Mouse (Mus musculus) heart, adult 8-10 months (tissue): ENCODE measurements at regions not wholly inside any gene's neighbourhood (a gene's known extent, or its start where the extent isn't known, plus 50 kb on each side); places are given as distances from the start of the nearest gene placed in this dataset.

Experiments
- DNase-seq: peaks from one replicate; pipeline ENCODE4 v3.0.0; 2022; ENCODE audit warnings: low spot score

DNA sequence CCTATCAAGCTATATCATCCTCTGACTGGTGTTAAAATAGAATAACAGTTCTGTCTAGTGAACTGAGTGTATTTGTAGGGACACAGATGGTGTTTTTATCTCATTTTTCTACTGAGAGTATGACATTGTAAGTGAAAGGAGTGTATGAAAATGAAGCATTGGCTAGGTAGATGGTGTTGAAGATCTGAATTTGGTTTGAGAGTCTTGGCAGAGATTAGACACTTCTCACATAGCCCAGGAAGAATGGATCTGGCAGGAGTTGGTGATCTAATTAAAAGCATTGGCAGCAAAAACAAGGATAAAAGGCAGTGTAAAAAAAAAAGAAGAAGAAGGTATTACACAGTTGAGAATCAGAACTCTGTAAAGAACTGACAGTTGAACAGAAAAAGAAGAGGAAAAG lies 900.4 kb upstream of the Pabpc4l start:
- no peak for DNase-seq

DNA sequence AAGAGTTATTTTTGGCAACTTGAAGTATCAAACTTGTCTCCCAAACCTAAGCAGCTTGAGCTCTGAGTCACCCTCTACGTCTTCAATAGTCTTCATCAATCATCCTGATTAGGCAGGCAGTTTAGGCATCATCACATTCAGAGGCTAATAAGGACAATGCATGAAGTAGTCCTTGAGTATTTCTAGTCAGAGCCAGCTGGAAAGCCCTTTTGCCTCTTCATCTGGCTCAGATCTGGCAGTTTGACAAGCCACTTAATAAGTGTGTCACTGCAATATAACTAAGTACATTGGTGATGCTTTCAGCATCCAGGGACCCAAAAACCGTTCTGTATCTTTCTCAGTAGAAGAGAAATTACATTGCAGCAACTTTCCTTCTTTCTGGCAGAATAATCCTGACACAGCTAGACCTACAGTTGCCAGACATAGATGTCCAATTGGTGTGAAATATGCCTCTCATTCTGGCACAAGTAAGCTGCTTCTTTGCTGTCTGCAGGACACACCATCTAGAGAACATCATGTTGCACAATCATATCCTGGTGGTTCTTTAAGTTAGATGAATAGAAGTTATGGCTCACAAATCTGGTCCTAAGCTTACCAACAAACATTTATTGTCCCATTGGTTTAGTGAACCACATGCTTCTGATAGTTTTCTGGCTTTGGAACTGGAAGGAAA lies 868.5 kb upstream of the Pabpc4l start:
- no peak for DNase-seq

DNA sequence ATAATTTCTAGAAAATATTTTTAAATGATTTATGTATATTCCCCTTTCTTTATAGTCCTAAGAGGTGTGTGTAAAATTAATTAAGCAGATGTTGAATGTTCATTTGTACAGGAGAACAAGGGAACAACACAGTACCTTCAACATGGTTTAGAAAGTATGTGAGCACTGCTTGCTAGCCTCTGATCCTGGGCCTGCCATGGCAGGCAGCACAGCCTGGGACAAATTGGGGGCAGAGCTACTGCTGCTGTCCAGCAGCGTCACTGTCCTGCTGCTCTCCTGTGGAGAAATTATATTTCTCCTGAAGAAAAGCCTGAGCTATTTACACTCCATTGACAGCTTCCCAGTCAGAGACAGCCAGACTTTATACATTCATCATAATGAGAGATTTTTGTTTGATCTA lies 833.8 kb upstream of the Pabpc4l start:
- no peak for DNase-seq

DNA sequence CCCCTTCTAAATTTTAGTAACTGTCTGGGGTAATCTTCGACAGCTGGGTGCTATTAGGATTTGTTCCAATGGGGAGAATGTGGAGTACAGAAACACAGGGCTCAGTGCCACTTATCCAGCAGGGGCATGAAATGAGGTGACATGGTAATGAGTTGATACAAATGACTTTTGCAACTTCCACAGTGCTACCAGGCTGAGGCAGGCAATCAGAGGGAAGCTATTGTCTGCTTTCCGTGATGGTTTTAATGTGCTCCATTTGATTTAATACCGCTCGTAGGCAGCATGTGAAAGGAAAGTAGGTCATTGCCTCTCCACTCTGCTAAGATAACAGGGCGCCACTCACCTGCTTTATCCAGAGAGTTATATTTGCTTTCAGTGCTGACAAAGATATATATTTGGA lies 832.3 kb upstream of the Pabpc4l start:
- DNase-seq: peak; percentile 10

DNA sequence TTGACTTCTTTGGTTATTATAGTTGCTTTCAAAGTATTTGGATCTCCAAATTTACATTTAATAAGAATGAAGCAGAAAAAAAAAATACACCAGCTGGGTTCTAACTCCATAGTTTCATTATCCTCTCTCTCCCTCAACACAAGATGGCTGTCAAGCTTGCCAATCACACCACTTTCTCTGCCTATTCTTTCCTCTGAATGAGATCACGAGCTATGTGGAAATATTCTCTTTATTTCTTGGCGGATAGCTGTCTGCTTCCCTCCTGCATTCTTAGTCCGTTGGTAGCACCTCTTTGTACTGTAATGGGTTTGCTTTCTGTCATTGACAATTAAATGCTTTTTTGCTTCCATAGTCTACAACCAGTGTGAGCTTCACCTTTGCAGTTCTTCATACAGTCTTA lies 793.0 kb upstream of the Pabpc4l start:
- DNase-seq: no peak

DNA sequence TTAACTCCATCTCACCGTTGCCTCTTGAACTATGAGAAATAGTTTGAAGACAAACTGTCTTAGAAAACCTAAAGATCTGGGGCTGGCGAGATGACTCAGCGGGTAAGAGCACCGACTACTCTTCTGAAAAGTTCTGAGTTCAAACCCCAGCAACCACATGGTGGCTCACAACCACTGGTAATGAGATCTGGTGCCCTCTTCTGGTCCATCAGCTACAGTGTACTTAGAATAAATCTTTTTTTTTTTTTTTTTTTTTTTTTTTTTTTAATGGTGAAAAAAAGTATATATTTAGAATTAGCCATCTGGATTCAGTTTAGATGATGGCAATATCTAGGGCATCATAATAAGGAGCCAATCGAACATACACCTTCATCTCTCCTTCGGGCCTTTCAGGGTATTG lies 782.2 kb upstream of the Pabpc4l start:
- no peak for DNase-seq

DNA sequence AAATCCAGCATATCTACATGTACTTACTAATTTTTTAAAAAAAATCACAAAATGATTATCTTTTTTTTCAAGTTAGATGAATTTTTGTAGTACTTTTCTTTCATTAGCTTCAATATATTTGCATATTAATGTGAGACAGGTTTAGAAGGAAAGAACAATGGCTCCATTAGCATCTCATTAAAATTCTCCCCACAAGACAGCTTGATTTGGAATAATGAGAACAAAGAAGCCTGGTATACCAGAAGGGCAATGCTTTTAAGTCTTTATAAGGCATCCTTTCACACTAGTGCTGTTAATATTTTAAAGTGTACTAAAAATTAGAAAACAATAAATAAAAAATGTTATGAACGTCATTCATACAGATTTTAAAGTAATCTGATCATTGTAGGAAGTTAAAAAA lies 770.6 kb upstream of the Pabpc4l start:
- DNase-seq: no peak

DNA sequence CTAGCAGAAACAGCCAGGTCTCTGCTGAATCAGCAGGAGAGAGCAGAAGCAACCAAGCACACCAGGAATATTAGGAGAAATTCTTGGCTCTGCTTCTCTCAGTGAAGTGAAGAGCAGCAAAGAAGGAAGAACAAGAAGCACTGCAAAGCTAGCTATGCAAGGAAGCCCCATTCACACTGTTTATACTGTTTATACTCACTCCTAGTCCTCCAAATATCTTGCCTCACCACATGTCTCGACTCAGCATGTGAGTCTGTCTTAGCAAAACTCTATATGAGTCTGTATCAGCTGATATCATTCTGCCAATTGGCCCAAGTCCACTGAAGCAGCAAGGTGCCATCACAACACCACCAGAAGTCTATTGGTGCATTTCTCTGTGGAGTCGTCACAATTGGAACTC lies 765.1 kb upstream of the Pabpc4l start:
- no peak for DNase-seq

DNA sequence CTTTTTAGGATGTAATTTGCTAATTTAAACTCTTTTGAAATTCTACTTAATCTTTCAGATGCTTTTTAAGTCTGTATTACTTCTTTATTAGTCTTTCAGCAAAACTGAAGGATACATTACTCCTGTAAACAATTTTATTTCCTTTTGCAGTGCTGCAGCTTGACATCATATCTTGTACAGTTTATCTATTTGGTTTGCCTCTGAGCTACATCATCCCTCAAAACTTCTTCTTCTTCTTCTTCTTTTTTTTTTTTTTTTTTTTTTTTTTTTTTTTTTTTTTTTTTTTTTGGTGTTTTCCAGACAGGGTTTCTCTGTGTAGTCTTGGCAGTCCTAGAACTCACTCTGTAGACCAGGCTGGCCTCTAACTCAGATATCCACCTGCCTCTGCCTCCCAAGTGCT lies 749.6 kb upstream of the Pabpc4l start:
- DNase-seq: no peak

DNA sequence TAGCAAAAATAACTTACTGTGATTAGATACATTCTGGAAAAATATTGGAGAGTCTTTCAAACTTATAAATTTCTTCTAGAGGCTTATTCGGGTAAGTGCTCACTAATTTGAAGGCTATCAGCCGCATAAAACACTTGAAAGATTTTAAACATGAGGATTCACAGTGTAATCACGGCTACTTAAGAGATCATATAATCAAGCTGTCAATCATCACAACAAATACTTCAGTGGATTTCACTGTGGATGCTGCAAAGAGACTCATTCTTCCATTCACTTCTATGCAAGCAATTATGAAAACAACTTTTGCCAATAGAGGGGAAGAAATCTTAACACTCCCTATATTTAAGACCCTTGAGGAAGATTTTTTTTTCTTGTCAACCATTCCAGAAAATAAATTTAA lies 736.2 kb upstream of the Pabpc4l start:
- DNase-seq: no peak

DNA sequence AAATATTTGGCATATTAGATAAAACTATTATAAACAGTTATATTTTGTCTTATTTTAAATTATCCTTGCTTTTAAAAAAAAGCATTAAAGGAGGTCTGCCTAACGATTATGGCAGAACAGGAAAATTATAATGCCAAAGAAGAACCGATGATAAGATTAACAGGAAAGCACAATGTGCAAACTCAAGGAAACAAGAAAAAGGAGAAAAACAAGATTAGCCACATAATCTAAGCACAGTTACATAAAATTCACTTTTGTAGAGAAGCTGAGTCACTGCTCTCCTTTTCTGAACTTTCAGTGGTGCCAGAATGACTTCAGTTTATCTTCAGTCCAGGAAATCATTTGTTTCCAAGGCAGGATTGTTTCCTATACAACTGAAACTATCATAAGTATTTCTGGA lies 734.7 kb upstream of the Pabpc4l start:
- no peak for DNase-seq

DNA sequence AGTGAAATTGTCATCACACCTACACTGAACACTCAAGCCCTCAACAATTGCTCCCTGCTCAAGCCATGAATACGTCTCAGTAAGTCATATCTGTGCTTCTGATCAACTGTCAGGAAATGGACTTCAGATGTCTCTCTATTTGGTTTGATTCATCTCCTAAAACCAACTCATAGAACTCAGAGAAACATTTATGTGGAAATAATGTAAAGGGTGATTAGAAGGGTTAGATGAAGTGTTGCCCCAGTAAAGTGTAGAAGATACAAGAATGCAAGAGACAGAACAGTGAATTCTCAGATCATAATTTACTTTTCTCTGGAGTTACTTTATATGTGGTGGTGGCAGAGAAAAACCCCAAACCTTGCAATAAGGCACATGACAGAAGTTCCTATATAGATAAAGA lies 732.4 kb upstream of the Pabpc4l start:
- DNase-seq: no peak
